Mouse (Mus musculus) urinary bladder, postnatal 4 days (tissue): Measurements from ENCODE around the gene Pigu.

Experiments
- DNase-seq, 2 experiments: peaks; one replicate each; pipeline ENCODE4 v3.0.0; 2021 to 2022; ENCODE audit warnings: low spot score in 2 of 2

Gene Pigu

DNA sequence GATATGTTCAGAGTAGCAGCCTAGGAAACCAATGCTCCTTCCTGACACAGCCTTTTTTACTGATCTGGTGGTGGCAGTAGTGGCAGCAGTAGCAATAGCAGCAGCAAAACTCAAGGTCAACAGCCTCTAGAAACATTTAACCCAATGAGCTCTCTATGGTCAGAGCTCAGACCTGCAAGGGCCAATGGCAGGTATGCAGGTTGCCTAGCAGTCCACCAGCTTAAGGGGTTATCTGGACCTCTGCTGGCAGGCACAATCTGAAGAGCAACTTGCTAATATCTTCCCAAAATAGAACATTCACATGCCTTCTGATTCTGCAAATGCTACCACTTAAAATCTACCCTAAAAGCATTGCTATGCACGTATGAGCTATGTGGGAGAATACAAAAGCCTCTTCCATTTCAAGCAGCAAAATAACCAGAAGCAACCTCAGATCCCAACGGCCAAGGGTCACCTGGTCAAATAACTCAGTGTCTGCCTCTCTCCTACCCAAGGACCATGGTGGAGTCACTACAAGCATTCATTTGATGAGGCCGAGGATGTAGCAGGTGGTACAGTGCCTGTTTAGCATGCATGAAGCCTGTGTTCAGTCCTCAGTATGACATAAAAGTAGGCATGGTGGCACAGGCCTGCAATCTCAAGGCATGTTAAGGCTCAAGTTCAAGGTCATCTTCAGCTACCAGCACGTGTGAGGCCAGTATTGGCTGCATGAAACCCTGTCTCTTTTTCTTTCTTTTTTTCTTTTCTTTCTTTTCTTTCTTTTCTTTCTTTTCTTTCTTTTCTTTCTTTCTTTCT lies 69.6 kb downstream of the Pigu start:
- no peak for DNase-seq

DNA sequence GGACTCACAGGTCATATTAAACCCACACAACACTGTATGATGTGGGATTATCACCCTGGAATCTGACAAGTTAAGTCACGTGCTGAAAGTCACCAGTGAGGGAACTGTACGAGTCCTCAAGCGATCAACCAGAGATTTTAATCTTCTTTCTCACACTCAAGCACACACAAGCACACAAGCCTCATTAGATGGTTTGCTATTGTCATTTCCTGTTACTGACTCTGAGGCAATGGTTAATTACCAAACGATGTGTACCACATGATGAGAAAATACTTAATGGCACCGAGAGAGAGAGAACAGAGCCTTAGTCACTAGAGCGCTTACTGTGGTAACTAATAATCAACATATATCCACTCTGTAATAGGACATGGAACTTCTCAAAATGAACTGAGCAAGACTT lies 71.5 kb downstream of the Pigu start:
- no peak for DNase-seq

DNA sequence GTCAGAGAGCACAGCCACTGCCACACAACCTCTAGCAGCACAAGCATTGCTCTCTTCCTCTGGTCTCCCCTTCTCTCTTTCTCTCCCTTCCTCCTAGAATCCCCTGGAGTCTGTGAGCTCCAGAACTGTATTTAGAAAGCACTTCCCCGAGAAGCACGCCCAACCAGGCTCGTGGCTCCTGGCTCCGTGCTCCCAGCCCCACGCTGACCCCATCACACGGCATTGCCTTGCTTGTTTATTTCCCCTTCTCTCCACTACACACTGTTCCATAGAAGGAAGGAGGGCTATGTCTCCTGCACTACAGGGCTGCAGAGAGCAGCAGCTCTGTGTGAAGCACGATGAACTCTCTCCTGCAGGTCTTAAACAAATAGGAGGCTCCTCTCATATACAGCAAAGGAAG lies 72.6 kb downstream of the Pigu start:
- no peak for DNase-seq

DNA sequence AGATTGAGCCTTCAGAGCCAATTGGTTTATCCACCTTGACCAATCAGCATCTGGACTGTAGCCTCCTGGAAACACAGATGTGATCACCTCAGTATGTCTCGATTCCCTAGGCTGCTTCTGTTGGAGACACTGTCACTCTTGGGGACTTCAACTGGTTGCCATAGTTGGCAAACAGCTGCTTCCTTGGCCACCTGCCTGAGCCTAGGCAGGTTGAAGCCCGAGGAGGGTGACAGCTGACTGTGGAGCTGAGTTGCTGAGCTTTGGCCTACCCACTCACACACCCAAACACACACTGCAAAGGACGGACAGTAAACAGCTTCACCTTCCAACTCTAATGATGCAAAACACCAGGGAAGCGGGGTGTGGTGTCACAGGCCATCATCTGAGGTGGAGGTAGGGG lies 73.4 kb downstream of the Pigu start:
- no peak for DNase-seq

DNA sequence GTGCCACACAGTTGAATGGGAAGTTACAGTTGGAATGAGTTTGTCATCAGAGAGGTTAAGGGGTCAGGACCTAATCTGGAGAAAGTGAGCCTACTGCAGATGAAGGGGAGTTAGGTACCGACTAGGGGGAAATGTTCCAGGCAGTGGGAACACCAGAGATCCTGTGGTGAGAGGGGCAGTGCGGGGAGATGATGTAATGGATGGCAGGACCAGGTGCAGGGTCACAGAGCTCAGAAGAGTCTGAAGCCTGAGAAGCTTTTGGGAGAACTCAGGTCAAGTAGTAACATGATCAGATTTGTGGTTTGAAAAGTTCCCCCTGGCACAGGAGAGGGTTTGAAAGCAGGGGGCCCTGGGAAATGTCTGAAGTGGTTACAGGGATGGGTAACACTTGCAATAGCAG lies 77.1 kb downstream of the Pigu start:
- DNase-seq, result no peak

DNA sequence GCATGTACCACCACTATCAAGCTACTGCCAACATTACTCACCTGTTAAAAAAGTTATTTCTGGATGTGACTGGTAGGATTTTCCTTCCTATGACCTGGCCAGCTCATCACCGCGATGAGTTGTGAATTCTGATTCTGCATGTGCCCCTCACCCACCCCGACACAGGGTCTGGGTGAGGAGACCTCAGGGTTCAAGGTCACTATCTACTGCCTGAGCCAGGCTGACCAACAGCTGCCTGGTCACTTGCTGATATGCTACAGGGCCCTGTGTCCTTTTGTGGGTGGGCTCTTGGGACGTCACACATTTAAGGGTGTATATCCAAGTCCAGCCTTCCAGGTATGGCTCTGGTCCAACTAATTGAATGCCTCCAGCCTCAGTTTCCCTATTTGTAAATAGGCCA lies 78.1 kb downstream of the Pigu start:
- DNase-seq, result no peak

DNA sequence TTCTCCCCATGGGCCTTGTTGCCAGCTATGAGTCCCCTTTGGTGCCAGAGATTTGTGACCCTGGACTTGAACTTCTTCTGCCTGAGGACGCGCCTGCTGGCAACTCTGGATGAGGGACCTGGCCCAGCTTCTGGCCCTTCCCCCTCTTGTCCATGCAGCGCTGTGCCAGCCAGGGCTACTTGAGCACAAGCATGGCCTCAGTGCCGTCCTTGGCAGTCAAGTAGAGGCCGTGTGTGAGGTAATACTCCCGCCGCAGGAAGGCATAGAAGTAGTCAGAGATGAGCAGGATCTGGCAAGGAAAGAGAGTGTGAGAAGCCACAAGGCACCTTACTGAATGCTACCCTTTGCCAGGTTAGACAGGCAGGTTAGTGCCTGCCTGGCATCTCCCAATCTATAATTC lies 78.9 kb downstream of the Pigu start:
- DNase-seq, result no peak

DNA sequence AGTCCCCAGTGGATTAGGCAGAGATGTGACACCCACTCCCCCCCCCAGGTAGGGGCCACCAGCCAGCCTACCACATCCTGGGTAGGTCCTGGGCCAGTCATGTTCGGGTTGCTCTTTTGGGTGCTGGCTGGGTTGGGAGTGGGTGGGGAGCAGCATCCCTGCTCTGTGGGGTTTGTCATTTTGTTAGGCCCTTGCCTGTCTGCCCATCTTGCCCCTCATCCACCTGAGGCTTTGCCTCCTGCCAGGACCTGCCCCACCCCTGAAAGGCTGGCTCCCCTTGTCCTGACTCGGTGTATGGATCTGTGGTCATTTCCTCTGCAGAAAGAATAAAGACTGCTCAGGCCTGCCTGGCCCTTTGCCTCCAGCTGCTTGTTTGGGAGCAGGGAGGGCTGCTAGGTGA lies 79.5 kb downstream of the Pigu start:
- no peak for DNase-seq

DNA sequence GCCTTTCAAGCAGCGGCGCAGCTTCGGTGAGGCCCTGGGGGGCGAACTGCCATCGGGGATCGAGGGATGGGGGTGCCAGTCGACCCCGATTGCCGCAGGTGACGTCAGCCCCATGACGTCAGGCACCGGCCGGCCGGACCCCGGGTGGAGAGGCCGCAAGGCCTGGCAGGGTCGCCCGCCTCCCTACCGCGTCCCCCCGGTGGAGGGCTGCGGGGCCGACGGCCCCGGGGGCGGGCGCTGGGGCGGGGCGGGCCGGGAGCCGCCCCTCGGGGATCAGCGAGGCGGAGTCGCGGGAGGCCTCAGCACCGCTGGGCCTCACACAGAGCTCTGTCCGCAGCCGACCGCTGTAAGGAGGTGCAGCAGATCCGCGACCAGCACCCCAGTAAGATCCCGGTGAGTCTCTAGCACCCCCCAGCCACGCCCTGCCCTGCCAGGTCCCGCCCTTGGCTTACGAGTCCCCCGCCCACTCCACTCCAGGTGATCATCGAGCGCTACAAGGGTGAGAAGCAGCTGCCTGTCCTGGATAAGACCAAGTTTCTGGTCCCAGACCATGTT lies 80.5 kb downstream of the Pigu start:
- peak in 1 of 2 experiments; percentile 68 for DNase-seq

DNA sequence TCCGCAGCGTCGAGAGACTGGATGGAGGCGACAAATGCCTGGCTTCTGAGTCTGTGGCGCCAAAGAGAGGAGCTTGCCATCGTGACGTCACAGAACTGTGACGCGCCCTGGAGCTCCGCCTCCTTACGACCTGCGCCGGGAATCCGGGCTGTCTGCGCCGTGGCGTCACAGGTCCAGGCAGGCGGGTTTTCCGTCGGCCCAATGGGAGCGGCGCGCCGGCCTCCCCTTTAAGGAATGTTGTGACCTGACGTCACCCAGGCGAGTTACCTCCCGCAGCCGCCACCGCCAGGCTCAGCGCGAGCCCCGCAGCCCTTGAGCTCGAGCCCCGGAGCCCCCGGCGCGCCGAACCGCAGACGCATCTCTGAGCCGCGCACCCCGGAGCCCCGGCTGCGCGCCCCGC lies 81.0 kb downstream of the Pigu start, which contains the start of gene Map1lc3a:
Gene Map1lc3a, plus strand, starts transcription at position 103 of the 400 bp plus-strand sequence.
- DNase-seq, result peak; percentile 93 to 97

DNA sequence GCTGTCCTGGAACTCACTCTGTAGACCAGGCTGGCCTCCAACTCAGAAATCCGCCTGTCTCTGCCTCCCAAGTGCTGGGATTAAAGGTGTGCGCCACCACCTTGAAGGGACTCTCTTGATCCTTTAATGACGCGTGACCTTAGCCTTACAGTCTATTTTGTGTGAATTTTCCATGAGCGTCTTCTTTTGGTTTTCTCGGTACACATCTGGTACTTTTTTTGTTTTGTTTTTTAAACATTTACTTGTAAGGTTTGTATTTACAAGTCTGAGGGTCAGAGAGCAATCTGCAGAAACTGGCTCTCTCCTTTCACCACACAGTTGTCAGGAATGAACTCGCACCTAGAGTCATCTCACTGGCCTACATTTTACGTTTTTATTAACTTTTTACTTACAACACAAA lies 83.6 kb downstream of the Pigu start:
- DNase-seq, result no peak

DNA sequence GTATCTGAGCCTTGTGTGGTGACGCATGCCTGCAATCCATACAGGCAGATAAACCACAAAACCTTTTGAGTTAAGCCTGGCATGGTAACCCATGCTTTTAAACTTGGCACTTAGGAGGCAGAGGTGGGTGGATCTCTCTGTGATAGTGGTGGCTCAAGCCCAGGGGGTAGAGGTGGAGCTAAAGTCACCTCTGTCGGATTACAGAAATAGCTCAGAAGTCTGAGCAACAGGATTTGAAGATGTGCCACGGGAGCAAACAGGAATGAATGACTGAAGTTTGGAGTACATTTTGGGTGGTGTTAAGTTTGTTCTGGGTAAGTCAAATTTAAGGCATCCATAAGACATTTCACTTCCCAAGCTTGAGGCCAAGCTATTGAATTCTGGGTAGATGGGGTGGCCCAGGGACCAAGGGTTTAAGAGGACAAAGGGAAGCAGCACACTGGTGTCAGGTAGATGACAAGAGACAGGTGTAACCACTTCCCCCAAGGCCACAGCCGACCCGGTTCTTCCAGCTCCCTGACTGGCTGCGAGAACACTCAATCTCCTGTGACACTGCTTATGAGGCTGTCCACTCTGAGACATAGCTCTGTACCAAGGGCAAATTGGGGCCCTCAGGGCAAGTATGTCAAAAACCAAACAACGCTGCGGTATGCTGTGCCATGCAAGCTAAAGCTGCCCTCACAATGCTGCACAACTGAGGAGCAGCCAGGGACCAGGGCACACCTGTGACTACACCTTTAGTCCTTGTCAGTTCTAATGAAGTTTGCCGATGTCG lies 84.6 kb downstream of the Pigu start:
- DNase-seq, result no peak

DNA sequence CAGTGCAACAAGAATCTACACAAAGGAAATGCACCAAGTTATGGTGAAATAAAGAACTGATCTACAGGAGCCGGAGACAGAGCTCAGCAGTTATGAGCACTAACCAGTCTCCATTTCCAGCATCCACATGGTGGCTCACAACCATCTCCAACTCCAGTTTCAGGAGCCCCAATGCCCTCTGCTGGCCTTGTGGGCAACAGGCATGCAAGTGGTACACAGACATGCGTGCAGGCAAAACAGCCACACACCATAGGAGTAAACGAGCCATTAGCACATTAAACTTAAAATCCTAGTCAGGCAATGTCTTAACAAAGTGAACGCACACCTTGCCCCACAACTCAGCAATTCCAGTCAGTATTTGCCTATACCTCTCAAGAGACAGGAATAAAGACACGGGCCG lies 85.3 kb downstream of the Pigu start:
- no peak for DNase-seq

DNA sequence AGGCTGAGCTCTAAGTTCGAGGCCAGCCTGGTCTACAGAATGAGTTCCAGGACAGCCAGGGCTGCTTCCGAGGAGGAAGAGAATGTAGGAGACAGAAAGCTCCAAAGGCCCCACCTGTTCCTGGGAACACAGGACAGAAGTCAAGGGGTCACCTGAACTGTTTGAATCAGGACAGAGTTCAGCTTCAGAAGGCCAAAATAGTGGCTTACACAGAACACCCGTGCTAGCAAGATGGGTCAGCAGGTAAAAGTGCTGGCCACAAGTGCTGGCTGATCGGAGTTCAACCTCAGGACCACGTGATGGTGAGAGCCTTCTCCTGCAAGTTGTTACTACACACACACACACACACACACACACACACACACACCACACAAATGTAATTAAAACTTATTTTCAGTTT lies 90.3 kb downstream of the Pigu start:
- DNase-seq, result no peak

DNA sequence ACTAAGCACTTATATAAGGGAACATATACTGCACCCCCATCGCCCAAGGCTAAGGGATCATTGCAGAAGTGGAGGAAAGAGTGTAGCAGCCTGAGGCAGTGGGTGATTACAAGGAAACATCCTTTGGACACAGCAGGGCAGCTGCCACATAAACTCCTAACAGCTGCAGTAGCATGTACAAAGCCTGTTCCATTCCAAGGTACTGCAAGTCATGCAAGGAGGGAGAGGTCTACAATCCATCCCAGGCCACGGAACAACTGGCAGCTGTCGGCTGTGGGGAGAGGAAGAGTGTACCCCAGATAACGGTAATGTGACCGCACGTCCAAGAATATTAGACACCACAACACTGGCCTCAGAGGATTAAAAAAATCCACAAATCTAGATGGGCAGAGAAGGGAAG lies 91.7 kb downstream of the Pigu start:
- no peak for DNase-seq

DNA sequence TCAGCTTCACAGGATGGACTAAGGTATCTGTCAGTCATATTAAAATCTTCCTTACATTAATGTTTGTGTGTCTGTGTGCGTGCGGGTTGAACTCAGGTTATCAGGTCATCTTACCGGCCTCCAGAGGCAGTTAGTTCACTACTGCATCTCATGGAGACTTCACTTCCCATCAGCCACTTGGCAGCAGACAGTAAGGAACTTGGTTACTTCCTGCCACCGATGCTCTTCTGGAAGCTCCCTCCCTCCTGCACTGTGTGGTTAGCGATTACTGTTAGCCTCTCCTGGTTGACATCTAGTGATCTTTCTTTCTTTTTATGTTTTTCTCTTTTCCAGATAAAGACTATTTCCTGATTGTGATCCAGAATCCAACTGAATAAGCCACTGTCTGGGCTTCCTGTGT lies 107.6 kb downstream of the Pigu start:
- DNase-seq, result no peak

DNA sequence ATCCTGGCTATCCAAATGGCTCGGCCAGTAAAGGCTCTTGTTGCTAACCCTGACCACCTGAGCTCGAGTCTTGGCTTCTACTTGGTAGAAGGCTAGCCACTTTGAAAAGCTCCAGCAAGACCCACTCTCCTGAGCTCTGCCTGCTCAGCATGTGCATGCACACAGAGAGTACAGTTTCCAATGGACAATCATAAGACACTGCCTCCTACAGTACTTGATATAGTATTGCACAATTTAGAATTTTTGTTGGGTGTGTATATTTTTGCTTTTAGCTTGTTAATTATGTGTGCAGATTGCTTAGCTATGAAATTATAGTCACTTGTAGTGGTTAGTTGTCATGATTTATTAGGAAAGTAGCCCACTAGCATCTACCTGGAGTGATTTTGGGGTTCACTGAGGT lies 108.5 kb downstream of the Pigu start:
- no peak for DNase-seq

DNA sequence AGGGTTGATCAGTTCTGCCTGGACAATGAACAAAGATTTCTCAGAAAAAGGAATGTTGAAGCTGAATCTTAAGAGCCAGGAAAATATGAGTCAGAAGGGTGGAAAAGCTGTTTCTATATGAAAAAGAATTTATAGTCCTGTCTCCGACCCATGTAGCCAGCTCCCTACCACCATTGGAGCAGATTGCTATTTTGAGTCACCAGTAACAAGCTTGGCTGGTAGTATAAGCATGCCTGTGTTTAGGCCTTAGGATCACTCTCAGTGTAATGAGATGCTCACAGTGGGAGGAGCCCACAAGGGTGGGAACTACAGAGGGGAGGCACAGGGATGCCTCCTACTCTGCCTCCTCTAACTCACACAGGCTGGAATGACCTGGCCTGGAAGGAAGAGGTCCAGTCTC lies 109.0 kb downstream of the Pigu start:
- no peak for DNase-seq

DNA sequence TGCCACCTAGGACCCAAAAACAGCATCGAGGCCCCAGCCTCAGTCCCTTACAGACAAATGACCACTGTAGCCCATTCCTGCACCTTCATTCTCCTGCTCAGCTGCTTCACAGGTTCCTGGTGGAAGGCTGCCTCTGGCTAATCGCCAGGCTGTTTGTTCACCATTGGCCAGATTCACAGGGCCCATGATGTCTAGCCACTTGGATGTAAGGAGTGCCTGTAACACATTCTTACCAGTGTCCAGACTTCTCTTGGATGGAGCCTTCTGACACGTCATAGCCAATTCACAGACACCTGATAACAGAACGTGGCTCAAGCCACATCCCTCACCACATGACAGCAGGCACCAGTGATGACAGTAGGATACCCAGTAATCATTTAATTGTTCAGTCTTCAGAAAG lies 111.0 kb downstream of the Pigu start:
- no peak for DNase-seq

DNA sequence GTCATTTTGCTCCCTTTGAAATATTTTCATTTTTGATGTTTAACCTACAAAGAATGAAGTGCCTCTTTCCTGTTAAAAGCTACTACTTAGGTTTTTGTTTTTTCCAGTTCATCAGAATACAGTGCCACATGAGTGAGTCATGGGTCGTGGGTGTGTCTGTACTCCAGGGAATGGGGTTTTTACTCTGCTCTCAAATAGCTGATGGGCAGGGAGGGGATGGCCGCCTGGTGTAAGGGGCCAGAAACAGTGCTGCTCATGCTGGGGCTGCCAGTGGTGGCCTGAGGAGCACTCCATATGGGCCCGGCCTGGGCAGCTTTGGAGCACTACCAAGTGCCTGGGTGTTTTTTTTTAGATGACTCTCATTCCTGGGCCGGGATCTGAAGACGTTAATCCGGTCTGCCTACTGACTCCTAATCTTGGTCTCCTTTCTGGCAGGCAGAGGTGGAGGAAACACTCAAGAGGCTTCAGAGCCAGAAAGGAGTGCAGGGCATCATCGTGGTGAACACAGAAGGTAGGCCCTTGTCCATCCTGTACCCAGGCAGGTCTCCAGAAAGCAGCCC lies 114.9 kb downstream of the Pigu start:
- DNase-seq, result no peak

DNA sequence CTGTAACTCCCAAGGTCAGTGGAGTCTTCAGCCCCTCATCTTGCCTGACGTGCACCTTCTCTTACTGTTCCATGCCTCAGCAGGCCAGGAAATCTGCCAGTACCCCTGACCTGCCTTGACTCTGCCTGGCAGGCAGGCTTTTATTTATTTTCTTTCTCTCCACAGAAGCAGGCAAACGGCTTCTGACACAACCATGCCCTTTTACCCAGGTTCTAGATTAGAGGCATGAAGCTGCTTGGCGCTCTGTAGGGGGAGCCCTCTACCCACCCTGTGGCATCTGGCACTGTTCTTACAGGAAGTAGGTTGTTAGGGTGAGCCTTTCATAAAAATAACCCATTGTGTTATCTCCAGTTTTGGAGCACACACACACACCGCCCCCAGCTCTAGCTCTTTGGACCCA lies 116.3 kb downstream of the Pigu start:
- no peak for DNase-seq

DNA sequence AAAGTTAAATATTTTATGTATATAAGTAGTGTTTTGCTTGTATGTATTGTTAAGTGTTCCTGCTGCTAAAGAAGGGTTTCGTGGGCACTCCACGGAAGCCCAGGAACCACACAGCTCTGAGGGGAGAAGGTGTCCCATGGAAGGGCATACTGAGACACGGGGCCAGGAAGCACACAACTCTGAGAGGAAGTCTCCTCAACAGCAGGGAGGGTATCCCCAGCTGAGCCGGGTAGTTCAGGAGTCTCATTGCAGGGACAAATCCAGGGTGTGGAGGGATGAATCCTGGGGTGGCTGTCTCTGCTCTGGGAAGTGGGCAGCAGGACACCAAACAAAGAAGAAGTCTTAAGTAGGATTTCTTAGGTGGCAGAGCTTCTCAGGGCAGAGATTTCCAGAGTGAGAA lies 120.0 kb downstream of the Pigu start:
- no peak for DNase-seq
